Mouse (Mus musculus) right cerebral cortex, postnatal 25 days (tissue): ENCODE measurements at regions not wholly inside any gene's neighbourhood (a gene's known extent, or its start where the extent isn't known, plus 50 kb on each side); places are given as distances from the start of the nearest gene placed in this dataset.

Experiments
- DNase-seq: peaks from one replicate; pipeline ENCODE4 v3.0.0; 2022

DNA sequence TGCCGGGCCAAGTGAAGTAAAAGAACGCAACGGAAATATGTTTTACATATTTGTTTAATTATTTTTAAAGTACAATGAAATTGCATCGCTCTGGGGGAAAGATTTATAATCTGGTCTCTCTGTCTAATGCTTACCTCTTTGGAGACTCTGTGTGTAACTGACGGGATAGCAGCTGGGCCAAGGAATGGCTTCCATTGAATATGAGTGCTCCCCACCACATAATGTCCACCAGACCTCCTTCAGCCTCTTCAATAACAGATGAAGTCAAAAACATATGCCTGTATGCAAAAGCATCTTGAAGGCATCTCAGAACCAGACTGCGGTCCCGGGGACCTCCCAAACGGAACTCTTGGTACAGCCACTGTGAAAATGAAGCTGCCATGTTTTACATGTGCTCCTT, 531.0 kb downstream of the Zfp536 start:
- DNase-seq, result no peak

DNA sequence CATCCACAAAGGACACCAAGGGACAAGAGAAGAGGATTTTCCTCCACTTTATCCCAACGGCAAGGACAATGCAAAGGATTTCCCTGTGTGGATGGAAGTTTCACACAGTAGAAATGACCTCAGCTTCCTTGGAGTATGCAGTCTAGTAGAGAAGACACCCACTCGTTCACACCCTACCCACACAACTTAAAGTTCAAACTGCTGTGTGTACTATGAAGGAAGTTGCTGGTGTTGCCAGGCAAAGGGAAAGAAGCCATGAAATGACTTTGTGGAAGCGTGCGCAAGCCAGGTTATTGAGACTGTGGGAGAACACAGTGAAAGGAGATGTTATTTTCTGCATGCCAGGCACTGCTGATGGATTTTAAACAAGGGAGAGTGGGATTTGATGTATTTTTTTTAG, 527.3 kb downstream of the Zfp536 start:
- peak; percentile 40 for DNase-seq

DNA sequence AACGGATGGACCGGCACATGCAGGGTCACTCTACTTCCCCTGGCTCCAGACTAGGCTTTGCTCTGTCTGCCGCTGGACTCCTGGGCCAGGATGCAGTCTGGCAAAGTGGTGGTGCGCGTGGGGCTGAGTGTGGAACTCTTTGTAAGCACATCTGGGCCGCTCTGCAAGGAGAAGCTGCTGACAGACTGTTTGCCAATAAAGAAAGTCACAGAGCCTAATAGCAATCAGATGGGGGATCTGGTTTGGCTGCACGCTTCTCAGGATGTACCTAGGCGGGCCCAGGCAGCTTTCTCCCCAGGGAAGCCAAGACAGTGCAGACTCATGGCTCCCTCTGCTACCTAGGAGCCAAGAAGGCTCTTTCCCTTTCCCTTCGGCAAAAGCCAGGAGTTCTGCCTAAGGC, 519.0 kb downstream of the Zfp536 start:
- no peak for DNase-seq

DNA sequence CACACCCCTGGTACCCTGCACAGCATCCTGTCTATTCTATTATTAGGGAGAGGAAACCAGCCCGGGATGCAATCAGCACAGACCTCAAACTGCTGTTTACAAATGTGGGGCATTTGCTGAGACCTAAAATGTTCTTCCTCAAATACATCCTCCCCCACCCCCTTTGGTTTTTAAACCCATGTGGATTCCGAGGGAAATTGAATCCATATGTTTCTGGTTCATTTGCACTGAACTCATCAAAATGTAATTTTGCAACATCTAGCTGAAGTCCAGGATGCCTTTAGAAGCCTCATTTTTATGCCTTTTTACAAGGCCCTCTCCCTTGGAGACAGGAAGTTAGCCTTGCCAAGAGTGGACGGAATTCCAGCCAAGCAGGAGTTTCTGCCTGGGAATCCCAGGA, 517.6 kb downstream of the Zfp536 start:
- no peak for DNase-seq

DNA sequence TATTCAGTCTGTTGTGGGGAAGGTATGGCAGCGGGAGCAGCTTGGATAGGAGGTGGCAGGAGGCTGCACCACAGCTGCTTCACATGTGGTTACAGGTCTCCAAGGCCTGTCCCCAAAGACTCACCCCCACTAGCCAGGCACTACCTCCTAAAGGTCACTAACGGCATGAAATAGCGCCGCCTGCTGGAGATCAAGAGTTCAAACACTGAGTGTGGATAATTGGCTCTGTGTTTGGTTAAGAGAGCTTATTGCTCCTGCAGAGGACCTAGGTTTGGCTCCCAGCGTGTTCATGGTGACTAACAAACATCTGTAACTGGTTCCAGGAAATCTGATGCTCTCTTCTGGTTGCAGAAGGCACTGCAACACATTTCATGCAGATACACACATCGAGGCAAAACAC, 514.1 kb downstream of the Zfp536 start:
- DNase-seq, result no peak

DNA sequence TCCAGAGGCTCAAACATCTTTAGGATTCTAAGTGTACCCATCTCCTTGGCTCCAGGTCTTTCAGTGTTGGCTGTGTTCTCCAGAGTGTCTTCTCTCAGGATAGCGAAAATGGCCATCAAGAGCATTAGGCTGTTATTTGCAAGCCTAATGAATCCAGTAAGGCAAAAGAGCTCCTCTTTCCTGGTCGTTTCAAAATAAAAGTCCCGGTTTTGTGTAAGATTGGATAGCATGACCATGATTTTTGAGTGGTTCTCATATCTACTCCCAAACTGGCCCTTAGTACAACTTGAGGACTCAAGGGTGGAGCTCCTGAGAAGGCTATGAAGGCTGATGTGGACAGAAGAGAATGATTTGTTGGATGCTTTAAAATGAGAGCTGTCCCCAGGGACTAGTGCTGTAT, 510.6 kb downstream of the Zfp536 start:
- DNase-seq, result no peak

DNA sequence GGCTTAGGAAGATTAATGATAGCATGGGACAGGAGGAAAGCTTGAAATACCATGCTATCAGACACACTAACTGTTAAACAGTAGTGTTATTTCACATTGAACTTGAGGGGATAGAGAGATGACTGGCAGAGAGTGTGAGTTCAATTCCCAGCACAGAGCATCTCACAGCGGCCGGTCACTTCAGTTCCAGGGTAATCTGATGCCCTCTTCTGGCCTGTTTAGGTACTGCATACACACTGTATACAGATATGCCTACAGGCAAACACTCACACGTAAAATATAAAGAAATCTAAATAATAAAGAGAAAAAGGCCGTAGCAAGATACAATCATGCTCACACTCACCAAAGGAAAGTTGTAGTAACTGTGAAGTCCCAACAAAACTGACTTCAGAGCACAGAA, 506.0 kb downstream of the Zfp536 start:
- no peak for DNase-seq

DNA sequence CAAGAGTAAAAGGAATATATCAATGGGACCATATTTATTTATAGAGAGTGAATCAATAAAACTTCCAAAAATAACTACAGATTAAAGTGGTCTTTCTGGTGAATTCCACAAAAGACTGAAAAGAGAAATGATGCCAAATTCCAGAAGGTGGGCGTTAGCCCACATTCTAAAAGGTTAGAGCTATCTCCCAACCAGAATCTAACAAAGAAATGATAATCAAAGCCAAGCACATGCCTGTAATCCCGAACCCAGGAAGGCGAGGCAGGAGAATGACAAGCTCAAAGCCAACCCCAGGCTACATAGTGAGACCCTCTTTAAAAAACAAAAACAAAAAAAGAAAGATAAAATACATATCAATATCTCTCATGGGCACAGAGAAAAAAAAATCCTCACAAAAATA, 502.6 kb downstream of the Zfp536 start:
- no peak for DNase-seq

DNA sequence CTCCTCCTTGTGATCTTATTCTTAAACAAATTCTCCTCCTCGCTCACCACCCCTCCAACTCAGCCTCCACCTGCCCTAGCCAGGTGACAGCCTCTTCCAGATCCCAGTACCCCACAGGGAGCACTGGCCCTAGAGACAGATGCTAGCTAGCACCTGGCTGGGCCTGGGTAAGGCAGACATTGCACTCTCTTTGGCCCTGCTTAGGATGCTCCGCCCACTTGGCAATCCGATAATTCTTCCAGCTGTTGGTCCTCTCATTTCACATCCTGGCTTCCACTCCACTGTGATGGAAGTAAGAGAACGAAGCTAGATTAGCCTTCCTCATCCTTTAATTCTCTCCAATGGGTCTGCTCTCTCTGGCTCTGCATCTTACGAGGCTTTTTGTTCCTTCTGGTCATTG, 483.4 kb downstream of the Zfp536 start:
- no peak for DNase-seq

DNA sequence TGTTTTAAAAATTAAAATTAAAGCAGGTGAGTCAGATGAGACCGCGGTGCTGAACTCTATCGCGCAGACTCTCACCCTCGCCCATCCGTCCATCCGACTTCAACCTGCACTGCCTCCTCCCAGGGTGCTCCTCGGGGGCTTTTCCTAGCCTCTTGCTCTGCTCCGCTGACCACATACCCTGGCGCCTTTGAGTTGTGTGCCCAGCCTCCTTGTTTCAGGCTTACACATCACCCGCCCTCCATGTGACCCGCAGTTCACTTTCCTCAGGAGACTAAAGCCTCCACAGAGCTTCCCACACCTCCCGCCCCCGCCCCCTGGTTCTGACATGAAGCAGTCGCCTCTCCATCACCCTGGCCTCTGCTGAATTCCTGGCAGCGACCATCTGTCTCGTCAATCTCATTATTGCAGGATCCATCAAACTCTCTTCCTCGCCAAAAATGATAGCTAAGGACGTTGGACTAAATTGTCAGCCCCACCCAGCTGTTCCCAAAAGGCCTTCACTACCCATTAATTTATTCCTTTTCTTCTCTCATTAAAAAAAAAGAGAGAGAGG, 482.9 kb downstream of the Zfp536 start:
- no peak for DNase-seq

DNA sequence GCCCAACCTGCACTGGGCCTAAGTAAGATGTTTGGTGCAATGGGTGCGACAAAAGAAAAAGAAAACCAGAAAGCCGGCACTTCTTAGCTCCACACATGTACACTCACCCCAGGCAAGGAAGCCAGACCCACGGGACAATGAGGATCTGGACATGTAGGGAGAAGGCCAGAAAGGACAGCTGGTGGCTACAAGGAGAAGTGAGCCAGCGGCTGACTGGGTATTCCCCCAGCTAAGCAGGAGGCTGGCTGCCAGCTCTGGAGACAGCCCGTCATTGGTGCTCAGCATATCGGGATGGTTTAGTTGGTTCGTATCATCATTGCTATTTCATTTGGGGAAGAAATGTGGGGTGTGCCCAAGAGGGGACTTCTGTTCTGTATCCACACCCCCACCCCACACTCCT, 481.7 kb downstream of the Zfp536 start:
- no peak for DNase-seq

DNA sequence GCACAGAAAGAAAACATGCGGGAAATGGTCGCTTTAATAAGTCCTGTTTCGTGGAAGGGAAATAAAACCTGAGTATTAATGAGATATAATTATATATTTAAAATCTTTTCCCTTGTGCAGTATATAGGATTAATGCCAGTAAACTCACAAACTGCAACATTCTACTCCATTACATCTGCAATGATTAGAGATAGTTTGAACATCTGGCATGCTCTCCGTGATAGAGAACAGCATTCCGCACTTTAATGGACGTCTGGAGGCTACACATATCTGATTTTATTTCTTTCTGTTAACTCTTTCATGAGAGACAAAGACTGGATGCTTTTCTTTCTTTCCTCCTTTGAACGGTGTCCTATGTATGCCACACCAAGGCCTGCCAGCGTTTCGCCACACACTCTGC, 480.9 kb downstream of the Zfp536 start:
- DNase-seq, result no peak

DNA sequence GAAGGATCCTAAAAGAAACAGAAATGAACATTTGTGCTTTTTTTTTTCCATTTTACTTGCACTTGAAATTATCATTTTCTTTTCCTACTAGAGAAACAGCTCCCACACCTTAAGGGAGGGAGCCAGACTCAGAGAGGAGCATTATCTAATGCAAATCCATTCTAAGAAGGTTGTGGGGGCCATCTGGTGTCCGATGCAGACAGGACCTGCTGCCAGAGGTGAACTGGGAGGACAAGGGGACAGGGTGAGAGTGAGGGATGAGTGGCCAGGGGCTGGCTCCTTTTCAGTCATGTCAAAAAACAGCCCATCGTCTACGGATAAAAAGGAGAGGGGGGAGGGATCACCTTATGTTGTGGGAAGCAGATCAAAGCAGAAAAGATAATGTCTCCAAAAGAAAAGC, 474.6 kb downstream of the Zfp536 start:
- DNase-seq, result peak; percentile 33

DNA sequence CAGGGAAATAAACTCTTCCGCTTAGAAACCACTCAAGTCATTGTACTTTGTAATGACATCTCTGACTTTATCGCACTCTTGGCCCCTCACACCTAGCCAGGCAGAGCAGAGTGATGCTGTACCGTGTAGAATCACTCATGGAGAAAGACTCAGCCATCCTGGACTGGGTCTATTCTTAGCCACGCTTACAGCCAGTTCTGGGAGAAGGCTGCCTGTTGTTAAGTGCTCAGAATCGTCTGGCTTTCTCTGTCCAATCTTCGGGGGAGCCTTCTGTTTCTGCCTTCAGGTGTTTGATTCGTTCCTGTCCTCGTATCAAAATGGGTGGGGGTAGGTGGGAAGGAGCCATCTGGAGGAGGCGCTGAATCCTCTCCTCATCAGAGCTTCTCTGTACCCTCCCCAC, 468.0 kb downstream of the Zfp536 start:
- peak; percentile 31 for DNase-seq

DNA sequence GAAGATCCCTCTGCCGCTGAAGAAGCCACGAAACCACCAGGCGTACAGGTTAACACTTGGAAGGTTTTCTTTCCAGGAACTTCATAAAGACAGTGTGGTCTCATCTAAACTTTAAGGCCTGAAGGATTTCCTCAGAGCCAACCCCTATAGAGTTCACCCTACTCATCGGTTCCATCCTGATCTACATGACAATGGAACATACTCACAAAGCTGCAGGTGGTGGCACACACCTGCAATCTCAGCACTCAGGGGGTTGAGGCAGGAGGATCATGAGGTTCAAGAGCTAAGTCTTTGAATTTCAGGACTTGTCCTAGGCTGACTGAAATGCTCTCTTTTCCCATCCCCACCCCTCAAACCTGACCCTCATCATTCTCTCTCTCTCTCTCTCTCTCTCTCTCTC, 466.2 kb downstream of the Zfp536 start:
- DNase-seq, result no peak

DNA sequence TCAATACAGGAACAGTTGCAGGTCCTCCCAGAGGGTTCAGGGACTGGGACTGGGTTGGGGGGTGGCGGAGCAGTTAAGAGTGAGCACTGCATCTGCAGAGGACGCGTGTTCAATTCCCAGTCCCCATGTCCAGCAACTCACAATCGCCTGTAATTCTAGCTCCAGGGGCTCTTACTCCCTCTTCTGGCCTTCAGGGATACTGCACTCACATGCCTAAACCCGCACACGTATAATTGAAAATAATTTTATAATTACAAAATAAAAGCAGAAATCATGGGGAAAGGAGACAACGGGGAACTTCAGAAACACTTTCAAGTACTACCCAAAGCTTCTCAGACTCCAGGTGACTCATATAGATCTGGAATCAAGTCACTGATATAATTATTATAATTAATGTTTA, 448.8 kb downstream of the Zfp536 start:
- DNase-seq, result no peak

DNA sequence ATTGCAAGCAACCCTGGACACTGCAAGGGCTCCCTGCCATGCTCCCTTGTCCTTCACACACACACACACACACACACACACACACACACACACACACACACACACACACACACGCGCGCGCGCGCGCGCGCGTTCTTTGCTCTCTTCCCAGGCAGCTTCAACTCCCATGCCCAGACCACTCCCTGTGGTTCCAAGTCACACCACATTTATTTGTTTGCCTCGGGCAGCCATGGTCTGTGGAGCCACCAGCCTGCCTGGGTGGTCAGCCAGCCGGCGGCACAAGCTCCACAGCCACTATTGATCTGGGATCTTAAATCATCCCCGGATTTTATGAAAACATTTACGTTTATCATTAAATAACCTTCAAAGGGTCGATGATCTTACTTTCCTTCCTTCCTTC, 440.0 kb downstream of the Zfp536 start:
- no peak for DNase-seq

DNA sequence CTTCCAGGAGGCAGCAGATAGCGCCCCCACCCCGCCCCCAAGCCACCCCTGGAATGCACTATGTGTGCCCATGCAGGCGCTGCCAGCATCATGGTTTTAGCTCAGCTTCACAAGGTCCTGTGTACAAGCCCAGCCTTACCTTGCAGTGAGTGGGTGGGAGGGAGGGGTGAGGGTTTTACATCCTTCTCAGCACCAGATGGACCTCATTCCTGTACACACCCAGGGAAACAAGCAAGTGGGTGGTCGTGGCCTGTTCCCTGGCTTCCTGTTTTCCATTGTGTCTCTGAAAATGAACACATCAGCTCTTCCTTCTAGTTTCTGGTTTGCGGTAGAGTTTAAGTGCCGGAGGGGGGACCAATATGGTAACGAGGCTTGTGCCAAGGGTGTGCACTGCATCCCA, 438.2 kb downstream of the Zfp536 start:
- DNase-seq, result no peak

DNA sequence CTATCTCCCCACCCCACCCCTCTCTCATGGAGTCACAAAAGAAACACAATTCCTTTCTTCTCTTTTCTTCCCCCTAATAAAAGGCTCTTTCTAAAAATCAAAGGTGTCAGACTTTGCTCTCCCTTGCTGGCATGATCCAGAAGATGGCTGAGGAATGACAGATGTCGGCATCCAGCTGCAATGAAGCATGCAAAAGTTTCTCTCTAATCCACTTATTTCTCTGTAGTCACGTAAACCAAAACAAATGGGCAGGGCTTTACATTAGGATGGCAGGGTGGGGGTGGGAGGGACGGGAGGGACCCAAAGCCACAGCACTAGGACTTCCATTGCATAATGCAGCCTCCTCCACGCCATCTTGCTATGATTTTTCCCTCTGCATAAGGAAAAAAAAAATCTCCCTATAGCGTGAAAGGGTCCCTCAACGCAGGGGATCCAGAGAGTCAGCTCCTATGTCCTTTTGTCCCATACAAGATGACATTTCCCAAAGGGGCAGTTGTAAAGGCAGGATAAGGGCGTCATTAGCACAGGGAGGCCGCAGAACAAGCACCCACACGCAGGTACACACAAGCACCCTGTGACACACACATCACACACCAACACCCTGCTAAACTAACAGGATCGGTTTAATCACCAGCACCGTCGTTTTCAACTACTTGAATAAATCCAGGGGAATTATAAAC, 437.1 kb downstream of the Zfp536 start:
- DNase-seq, result no peak

DNA sequence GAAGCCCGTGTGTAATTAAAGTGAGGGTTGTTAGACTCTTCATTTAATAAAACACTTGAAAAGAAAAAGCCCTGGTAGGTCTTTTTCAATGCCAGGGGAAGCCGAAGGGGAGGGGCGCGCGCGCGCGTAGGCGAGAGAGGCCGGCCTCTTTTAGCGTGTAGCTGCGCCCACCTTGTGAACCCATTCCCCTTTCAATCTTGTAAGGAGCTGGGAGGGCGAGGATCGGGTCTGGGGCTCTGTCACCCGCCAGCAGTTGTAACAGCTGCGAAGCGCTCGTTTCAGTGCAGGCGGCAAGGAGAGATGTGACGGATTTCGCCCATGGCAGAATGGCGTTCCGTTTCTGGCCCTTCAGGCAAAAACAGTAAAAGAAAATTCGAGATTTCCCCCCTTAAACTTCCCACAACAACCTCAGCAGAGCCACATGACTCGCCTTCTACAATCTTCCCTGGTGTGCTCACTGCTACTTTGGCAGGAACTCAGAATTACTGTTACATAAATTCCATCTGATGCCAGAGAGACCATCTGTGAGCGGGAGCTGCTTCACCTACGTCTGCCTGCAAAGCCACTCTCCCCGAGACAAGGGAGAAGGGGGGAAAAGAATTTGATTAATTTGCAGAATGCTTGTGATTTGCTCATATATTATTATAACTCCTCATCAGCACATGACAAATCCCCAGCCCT, 436.4 kb downstream of the Zfp536 start:
- DNase-seq, result peak; percentile 84

DNA sequence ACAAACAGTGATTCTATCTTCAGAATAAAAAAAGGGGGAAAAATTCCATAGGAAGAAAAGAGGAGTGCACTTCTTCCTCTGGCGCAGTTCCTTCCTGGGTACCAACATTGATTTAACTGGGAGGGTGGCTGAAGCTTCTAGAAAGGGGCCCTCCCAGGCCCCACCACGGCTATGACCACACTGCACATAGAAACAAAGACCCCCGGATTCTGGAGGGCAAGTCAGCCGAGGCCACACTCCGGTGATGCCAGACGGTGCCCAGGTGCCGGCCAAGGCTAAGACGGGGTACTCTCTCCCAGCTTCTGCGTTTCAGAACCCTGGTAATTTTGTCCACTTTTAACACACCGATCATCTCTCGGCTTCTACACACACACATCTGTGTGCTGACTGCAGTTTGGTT, 435.8 kb downstream of the Zfp536 start:
- DNase-seq, result peak; percentile 51

DNA sequence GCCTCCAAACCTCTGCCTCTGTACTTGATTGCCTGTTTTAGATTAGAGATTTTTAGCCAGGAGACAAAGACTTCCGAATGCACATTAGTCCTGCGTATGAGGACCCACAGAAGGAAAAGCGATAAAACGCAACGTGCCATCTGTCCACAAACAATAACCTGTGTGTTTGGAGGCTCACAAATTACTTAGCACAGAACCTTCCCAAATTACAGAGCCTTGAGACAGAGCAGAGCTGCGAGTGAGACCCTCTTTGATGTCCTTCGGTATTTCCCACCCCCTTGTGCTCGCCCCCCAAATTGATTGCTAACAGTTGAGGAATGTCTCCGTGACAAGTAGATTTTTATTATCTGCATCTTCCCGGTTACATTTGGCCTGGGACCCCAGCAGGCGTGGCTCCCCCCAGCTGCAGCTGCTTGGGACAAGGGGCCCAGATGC, 435.4 kb downstream of the Zfp536 start:
- DNase-seq, result no peak

DNA sequence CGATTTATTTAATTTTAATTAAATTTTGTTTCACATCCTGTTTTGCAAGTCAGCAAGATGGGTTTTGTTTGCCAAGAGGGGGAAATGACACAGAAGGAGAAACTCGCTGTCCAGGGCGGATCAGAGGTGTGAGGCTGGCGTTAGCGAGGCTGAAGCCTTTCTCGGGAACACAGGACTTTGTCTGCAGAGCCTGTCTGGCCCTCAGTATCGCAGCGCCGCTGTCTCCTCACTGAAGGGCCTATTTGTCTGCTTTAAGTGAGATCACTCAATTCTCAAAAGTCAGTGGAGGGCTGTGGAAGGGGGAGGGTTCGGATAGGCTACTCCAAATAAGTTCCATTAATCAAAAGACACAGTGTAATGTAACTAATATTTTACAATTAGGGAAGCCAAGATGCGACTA, 430.8 kb downstream of the Zfp536 start:
- no peak for DNase-seq

DNA sequence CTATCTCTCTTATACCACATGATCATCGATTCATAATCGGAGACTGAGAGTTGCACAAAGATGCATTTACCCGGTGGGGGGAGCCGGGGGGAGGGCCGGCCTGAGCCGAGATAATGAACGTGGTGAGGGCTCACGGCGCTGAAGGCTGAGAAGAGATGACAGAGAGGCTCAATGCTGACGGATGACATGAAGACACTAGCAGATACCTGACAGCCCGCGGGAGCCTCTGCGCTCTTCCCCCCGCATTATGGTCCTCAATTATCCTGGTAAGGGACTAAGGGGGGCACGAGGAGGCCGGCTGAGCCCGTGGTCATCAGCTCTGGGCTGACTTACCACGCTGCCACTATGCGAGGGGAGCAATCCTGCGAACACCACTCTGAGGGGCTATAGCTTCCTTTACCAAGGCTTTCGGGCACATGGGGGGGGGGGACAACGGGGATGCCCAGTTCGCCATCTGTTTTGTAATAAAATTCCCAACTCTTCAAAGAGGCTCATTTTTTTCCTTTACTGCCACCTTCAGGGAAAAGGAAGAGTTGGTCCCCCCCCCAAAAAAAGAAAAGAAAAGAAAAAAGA, 430.3 kb downstream of the Zfp536 start:
- peak; percentile 30 for DNase-seq
